Mouse (Mus musculus) stomach, embryonic 16.5 days (tissue): ENCODE measurements around the gene Selenoi. TPM values are rescaled to one million over a fixed set of nuclear protein-coding genes. Genes with fewer than 3 reads are reported as not detected.

Experiments
- ATAC-seq: fragments of 200-750 bp; cut with Nextera tagmentation; 2 replicates; pipeline ENCODE4 v1.8.0; 2017; ENCODE audit warnings: moderate number of reproducible peaks, moderate TSS enrichment; ENCODE audit not compliant: insufficient read depth, low FRiP score
- H3K27ac ChIP-seq: fragments of 300-500 bp; sonication (generic); 2 replicates; pipeline ENCODE4 v1.5.1; 2014; ENCODE audit warnings: low read length
- H3K27me3 ChIP-seq: fragments of 300-500 bp; sonication (generic); 2 replicates; pipeline ENCODE4 v1.6.1; 2014; ENCODE audit warnings: low read length, control low read depth, mixed read lengths; ENCODE audit not compliant: control insufficient read depth, insufficient read depth
- H3K36me3 ChIP-seq: fragments of 300-500 bp; sonication (generic); 2 replicates; pipeline ENCODE4 v1.6.1; 2014; ENCODE audit warnings: low read length; ENCODE audit not compliant: control insufficient read depth, insufficient read depth
- H3K4me1 ChIP-seq: fragments of 300-500 bp; sonication (generic); 2 replicates; pipeline ENCODE4 v1.6.1; 2014; ENCODE audit warnings: low read length, control low read depth, mixed read lengths; ENCODE audit not compliant: control insufficient read depth, insufficient read depth
- H3K4me2 ChIP-seq: fragments of 300-500 bp; sonication (generic); 2 replicates; pipeline ENCODE4 v1.6.1; 2014; ENCODE audit warnings: low read depth, low read length, mixed read lengths
- H3K4me3 ChIP-seq: fragments of 300-500 bp; sonication (generic); replicated peaks from 2 replicates; pipeline ENCODE4 v1.5.1; 2014; ENCODE audit warnings: mild to moderate bottlenecking, low read length
- H3K9ac ChIP-seq: fragments of 300-500 bp; sonication (generic); 2 replicates; pipeline ENCODE4 v1.6.1; 2014; ENCODE audit warnings: low read length
- H3K9me3 ChIP-seq: fragments of 300-500 bp; sonication (generic); replicated peaks from 2 replicates; pipeline ENCODE4 v1.6.1; 2016; ENCODE audit warnings: low read length, control low read depth; ENCODE audit not compliant: control insufficient read depth
- WGBS: fragments of 180-500 bp; shearing (Covaris S2); extraction: QIAGEN DNeasy Blood & Tissue Kit; methylation state at CpG from one replicate; pipeline ENCODE4 v1.1.7; 2014; 5-methylcytosine and 5-hydroxymethylcytosine counted together
- polyA plus RNA-seq: library from polyadenylated mRNA; unstranded; fragments of >200 nt; fragmentation: Nextera tagmentation; extraction: Ambion mirVana; gene quantifications from 2 replicates; pipeline ENCODE4 v1.2.1, GENCODE M21; 2015

The Selenoi gene
- 21.4 and 26.7 TPM in 2 replicates for polyA plus RNA-seq

- WGBS: 2% methylated on average over 71 of the region's 71 CpGs
- H3K9ac ChIP-seq: peak within 1 kb of the TSS; percentile 87
- peak; percentile 100 for ATAC-seq
- H3K9me3 ChIP-seq: 0 out of 2 replicates have a peak, but pooled peaks cover 3% of the 10 kb centered on the region
- no peaks in the 10 kb centered on the region for H3K36me3 ChIP-seq
- H3K27me3 ChIP-seq: no peaks in the 10 kb centered on the region
- H3K4me3 ChIP-seq: peak within 1 kb of the TSS; percentile 85
- peak within 1 kb of the TSS; percentile 77 for H3K4me2 ChIP-seq
- H3K27ac ChIP-seq: peak within 1 kb of the TSS; percentile 93
- H3K4me1 ChIP-seq: peaks cover 13% of the 10 kb centered on the region
These were observed at the start of gene Selenoi for GRCm38 (mm10) chr5:30232271-30232971. Gene Selenoi (plus strand): TSS chr5:30232581.

GRCm38 (mm10) chr5:30187687-30188485, 44.5 kb upstream of the Selenoi start:
- Histone ChIP-seq H3K4me2 (no peak overlapping the region), H3K27ac (no peak overlapping the region), H3K36me3 (peaks cover 11% of the 10 kb centered on the region; the same call in 1 of the 2 replicates), H3K4me1 (no peaks in the 10 kb centered on the region), H3K27me3 (no peaks in the 10 kb centered on the region), H3K9me3 (no peaks in the 10 kb centered on the region), H3K9ac (no peak overlapping the region), H3K4me3 (no peak overlapping the region)
- ATAC-seq: no peak
- whole genome bisulfite sequencing: 89% methylated on average over 12 of the region's 12 CpGs

- 84% methylated on average over 1 of the region's 1 CpGs for WGBS
- H3K9me3 ChIP-seq: no peaks in the 10 kb centered on the region
- no peak for ATAC-seq
- no peaks in the 10 kb centered on the region for H3K4me1 ChIP-seq
- 0 out of 2 replicates have a peak, but pooled peaks cover 2% of the 10 kb centered on the region for H3K36me3 ChIP-seq
- H3K9ac ChIP-seq: no peak overlapping the region
- no peak overlapping the region for H3K4me3 ChIP-seq
- no peaks in the 10 kb centered on the region for H3K27me3 ChIP-seq
- H3K27ac ChIP-seq: no peak overlapping the region
- H3K4me2 ChIP-seq: no peak overlapping the region
These were observed 39.9 kb upstream of the Selenoi start for GRCm38 (mm10) chr5:30192452-30192851.

GRCm38 (mm10) chr5:30195340-30195739, 37.0 kb upstream of the Selenoi start:
- no peaks in the 10 kb centered on the region for H3K9me3 ChIP-seq
- H3K27ac ChIP-seq: no peak overlapping the region
- no peaks in the 10 kb centered on the region for H3K4me1 ChIP-seq
- H3K4me3 ChIP-seq: no peak overlapping the region
- 61% methylated on average over 5 of the region's 5 CpGs for WGBS
- no peak overlapping the region for H3K9ac ChIP-seq
- no peak overlapping the region for H3K4me2 ChIP-seq
- H3K36me3 ChIP-seq: no peaks in the 10 kb centered on the region
- no peaks in the 10 kb centered on the region for H3K27me3 ChIP-seq
- no peak for ATAC-seq

- Histone ChIP-seq H3K4me3 (no peak overlapping the region), H3K27ac (no peak overlapping the region), H3K4me1 (peaks cover 8% of the 10 kb centered on the region), H3K9ac (no peak overlapping the region), H3K9me3 (no peaks in the 10 kb centered on the region), H3K36me3 (no peaks in the 10 kb centered on the region), H3K27me3 (no peaks in the 10 kb centered on the region), H3K4me2 (no peak overlapping the region)
- 64% methylated on average over 7 of the region's 7 CpGs for WGBS
- ATAC-seq: no peak
These were observed 34.1 kb upstream of the Selenoi start for GRCm38 (mm10) chr5:30198257-30198656.

- WGBS: 41% methylated on average over 5 of the region's 5 CpGs
- H3K27ac ChIP-seq: no peak overlapping the region
- no peak overlapping the region for H3K9ac ChIP-seq
- peaks cover 8% of the 10 kb centered on the region for H3K4me1 ChIP-seq
- H3K36me3 ChIP-seq: no peaks in the 10 kb centered on the region
- no peaks in the 10 kb centered on the region for H3K9me3 ChIP-seq
- H3K27me3 ChIP-seq: no peaks in the 10 kb centered on the region
- ATAC-seq: no peak
- H3K4me3 ChIP-seq: no peak overlapping the region
- no peak overlapping the region for H3K4me2 ChIP-seq
These were observed 30.9 kb upstream of the Selenoi start for GRCm38 (mm10) chr5:30201521-30201920.

GRCm38 (mm10) chr5:30202221-30202620, 30.2 kb upstream of the Selenoi start:
- Histone ChIP-seq H3K27me3 (no peaks in the 10 kb centered on the region), H3K4me1 (peaks cover 8% of the 10 kb centered on the region), H3K9me3 (no peaks in the 10 kb centered on the region), H3K9ac (no peak overlapping the region), H3K36me3 (no peaks in the 10 kb centered on the region), H3K27ac (no peak overlapping the region; the same call in 1 of the 2 replicates), H3K4me2 (no peak overlapping the region), H3K4me3 (no peak overlapping the region)
- no peak for ATAC-seq
- 73% methylated on average over 7 of the region's 7 CpGs for WGBS

- Histone ChIP-seq H3K9ac (peak overlapping the region; percentile 21; the same call in 1 of the 2 replicates), H3K9me3 (no peaks in the 10 kb centered on the region), H3K36me3 (no peaks in the 10 kb centered on the region), H3K4me3 (no peak overlapping the region), H3K27ac (peak overlapping the region; percentile 27; the same call in 1 of the 2 replicates), H3K27me3 (no peaks in the 10 kb centered on the region), H3K4me1 (peaks cover 8% of the 10 kb centered on the region), H3K4me2 (no peak overlapping the region)
- 80% methylated on average over 10 of the region's 10 CpGs for WGBS
- no peak for ATAC-seq
These were observed 29.0 kb upstream of the Selenoi start for GRCm38 (mm10) chr5:30203216-30203885.

GRCm38 (mm10) chr5:30204441-30204840, 27.9 kb upstream of the Selenoi start:
- Histone ChIP-seq H3K27me3 (no peaks in the 10 kb centered on the region), H3K4me3 (no peak overlapping the region), H3K27ac (no peak overlapping the region), H3K9ac (no peak overlapping the region), H3K36me3 (no peaks in the 10 kb centered on the region), H3K4me1 (peaks cover 8% of the 10 kb centered on the region), H3K9me3 (no peaks in the 10 kb centered on the region), H3K4me2 (no peak overlapping the region)
- no peak for ATAC-seq
- 54% methylated on average over 1 of the region's 1 CpGs for WGBS
